Mouse (Mus musculus): Measurements from ENCODE around the gene Kat7. TPM values are rescaled to one million over a fixed set of nuclear protein-coding genes. Genes with fewer than 3 reads are reported as not detected.

The Kat7 gene
- total RNA-seq, 2 experiments from 2014 or later: 52.0 to 63.0 TPM

GRCm38 (mm10) chr11:95279061-95279659 is 30.9 kb downstream of the Kat7 start:
- DNase-seq: no peak

- no peak for DNase-seq
Measured at GRCm38 (mm10) chr11:95276056-95276455, 34.0 kb downstream of the Kat7 start.

- DNase-seq: no peak
Measured at GRCm38 (mm10) chr11:95274613-95275012, 35.4 kb downstream of the Kat7 start.

- no peak for DNase-seq
Measured at GRCm38 (mm10) chr11:95273661-95274060, 36.4 kb downstream of the Kat7 start.

- DNase-seq: peak; percentile 63
Measured at GRCm38 (mm10) chr11:95266540-95267245, 43.4 kb downstream of the Kat7 start.

- no peak for DNase-seq
Measured at GRCm38 (mm10) chr11:95264455-95265013, 45.5 kb downstream of the Kat7 start.

- DNase-seq: no peak
Measured at GRCm38 (mm10) chr11:95263816-95264454, 46.1 kb downstream of the Kat7 start.

GRCm38 (mm10) chr11:95261178-95261751 is 48.8 kb downstream of the Kat7 start, which contains the start of gene Tac4:
Gene Tac4 (plus strand): TSS chr11:95261529.
- no peak for DNase-seq

- DNase-seq: peak; percentile 97
Measured at GRCm38 (mm10) chr11:95259088-95259849, 50.8 kb downstream of the Kat7 start.

- peak; percentile 90 for DNase-seq
Measured at GRCm38 (mm10) chr11:95258490-95258889, 51.6 kb downstream of the Kat7 start.

GRCm38 (mm10) chr11:95257930-95258329 is 52.1 kb downstream of the Kat7 start:
- no peak for DNase-seq

- no peak for DNase-seq
Measured at GRCm38 (mm10) chr11:95255747-95256146, 54.3 kb downstream of the Kat7 start.

GRCm38 (mm10) chr11:95254165-95254564 is 55.9 kb downstream of the Kat7 start:
- DNase-seq: no peak

GRCm38 (mm10) chr11:95252104-95252503 is 57.9 kb downstream of the Kat7 start:
- DNase-seq: no peak

- peak; percentile 85 for DNase-seq
Measured at GRCm38 (mm10) chr11:95251295-95251694, 58.8 kb downstream of the Kat7 start.

GRCm38 (mm10) chr11:95250110-95250509 is 59.9 kb downstream of the Kat7 start:
- DNase-seq: no peak

- DNase-seq: no peak
Measured at GRCm38 (mm10) chr11:95247065-95247464, 63.0 kb downstream of the Kat7 start.

- no peak for DNase-seq
Measured at GRCm38 (mm10) chr11:95245456-95245855, 64.6 kb downstream of the Kat7 start.

- DNase-seq: no peak
Measured at GRCm38 (mm10) chr11:95242653-95243052, 67.4 kb downstream of the Kat7 start.

- no peak for DNase-seq
Measured at GRCm38 (mm10) chr11:95238477-95238876, 71.6 kb downstream of the Kat7 start.

GRCm38 (mm10) chr11:95232329-95232696 is 77.7 kb downstream of the Kat7 start:
- no peak for DNase-seq
